Mouse (Mus musculus): ENCODE measurements around the gene Haspin. TPM values are rescaled to one million over a fixed set of nuclear protein-coding genes. Genes with fewer than 3 reads are reported as not detected.
"Not testable (repeated sequence)": the region's sequence is repeated elsewhere in the genome, so short reads cannot be mapped to it uniquely, and the experiment has no call there.

The Haspin gene
- polyA plus RNA-seq, 1 experiment from 2014 or later, result 5.3 TPM

DNA sequence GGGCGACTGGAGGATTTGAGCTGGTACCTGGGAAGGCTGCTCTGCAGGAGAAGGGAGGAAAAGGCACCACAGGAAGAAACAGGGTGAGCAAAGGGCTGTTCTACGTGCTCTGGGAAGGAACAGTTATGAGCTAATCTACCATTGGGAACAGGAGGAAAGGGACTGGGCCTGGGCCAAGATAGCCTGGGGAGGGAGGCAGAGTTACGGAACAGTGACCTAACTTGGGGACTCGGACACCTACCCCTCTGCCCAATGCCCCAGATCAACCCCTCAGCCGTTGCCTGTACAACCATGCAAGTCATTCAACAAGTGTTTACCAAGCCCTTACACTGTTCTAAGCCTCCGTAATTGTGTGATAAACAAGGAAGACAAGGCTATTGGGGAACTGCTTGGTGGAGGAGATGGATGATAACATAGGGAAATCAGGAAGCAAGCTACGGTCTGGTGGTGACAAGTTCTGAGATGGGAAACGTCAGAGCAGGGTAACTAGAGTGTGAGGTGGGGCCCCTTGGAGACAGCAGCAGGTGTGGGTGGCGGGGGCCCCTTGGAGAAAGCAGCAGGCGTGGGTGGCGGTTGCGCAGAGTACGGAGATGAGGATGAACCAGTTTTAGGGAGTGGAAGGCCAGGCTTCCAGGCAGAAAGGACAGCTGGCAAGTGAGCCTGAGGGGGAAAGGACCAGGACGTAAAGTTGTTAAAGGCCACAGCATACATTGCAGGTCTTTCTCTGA is 29.0 kb downstream of the Haspin start:
- no peaks in the 10 kb centered on the region for H3K9me3 ChIP-seq (ENCODE audit: low read length)
- TF ChIP-seq EP300 (IDR thresholded peaks at IDR 0.05; ENCODE audit: low read depth), result no peak
- no peak for TF ChIP-seq CTCF (IDR thresholded peaks at IDR 0.05; ENCODE audit: low read depth)
- H3K27ac ChIP-seq (ENCODE audit: low read depth), result peak overlapping the region; percentile 48; the same call in 1 of the 2 replicates
- peaks cover 6% of the 10 kb centered on the region; the same call in 1 of the 2 replicates for H3K4me1 ChIP-seq (ENCODE audit: insufficient read depth)
- H3K4me2 ChIP-seq (ENCODE audit: low read depth, low read length), result no peak overlapping the region
- H3K36me3 ChIP-seq (replicated peaks; ENCODE audit: insufficient read depth, low read length), result no peaks in the 10 kb centered on the region
- 59% methylated on average over 14 of the region's 14 CpGs for WGBS (ENCODE audit: insufficient replicate concordance)
- no peaks in the 10 kb centered on the region for H3K27me3 ChIP-seq (ENCODE audit: insufficient read depth, low read length)
- H3K9ac ChIP-seq (replicated peaks), result no peak overlapping the region
- ATAC-seq (no peak), DNase-seq (no peak)
- no peak overlapping the region for H3K4me3 ChIP-seq (ENCODE audit: low read depth, low read length)

DNA sequence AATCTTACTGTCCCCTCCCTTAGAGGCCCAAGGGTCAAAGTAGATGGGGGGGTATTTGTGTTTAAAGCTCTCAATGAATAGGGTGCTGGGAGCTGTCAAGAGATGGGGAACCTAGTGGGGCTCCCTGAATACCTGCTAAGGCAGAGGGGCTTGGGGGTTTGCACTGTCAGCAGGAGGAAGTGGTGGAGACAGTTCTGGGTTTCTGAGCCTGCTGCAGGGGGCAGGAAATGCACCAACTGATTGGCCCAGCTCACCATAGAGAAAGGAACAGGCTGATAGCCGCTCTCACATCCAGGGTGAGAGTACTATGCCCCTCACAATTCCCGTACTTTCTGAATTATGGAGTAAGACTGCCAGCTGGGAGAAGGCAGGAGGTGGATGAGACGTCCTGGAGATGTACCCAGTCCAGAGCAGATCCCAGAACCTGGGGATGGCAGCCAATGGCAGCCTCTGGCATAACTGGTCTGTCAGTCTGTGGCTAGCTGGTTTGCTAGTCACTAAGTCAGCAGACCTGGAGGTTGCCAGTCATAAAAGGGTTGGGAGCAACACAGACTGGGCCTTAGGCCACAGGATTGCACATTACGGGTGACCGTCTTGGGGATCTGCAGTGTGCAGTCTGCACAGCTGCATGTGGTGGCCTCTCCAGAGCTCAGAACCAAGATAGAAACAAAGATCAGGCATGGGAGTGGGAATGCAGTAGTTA is 29.7 kb downstream of the Haspin start:
- no peak overlapping the region for H3K4me2 ChIP-seq (ENCODE audit: low read depth, low read length)
- H3K27me3 ChIP-seq (ENCODE audit: insufficient read depth, low read length), result no peaks in the 10 kb centered on the region
- no peaks in the 10 kb centered on the region for H3K36me3 ChIP-seq (replicated peaks; ENCODE audit: insufficient read depth, low read length)
- TF ChIP-seq CTCF (IDR thresholded peaks at IDR 0.05; ENCODE audit: low read depth) (no peak), EP300 (IDR thresholded peaks at IDR 0.05; ENCODE audit: low read depth) (no peak)
- H3K4me1 ChIP-seq (ENCODE audit: insufficient read depth), result peaks cover 6% of the 10 kb centered on the region; the same call in 1 of the 2 replicates
- 31% methylated on average over 5 of the region's 5 CpGs for WGBS (ENCODE audit: insufficient replicate concordance)
- H3K27ac ChIP-seq (ENCODE audit: low read depth), result 0 out of 2 replicates have a peak overlapping the region, but pooled peaks have one; percentile 26
- DNase-seq (no peak), ATAC-seq (no peak; the same call in 1 of the 2 replicates)
- no peak overlapping the region for H3K4me3 ChIP-seq (ENCODE audit: low read depth, low read length)
- no peak overlapping the region for H3K9ac ChIP-seq (replicated peaks)
- H3K9me3 ChIP-seq (ENCODE audit: low read length), result no peaks in the 10 kb centered on the region

DNA sequence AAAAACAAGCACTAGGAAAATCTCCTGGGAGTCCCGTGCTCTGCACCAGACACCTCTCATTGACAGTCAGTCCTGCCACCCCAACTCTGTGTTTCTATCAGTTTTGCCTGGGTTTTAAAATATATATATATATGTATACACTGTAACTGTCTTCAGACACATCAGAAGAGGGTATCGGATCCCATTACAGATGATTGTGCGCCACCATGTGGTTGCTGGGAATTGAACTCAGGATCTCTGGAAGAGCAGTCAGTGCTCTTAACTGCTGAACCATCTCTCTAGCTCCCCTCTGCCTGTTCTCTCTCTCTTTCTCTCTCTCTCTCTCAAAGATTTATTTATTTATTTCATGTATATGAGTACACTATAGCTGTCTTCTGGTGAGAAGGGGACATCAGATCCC is 30.7 kb downstream of the Haspin start:
- not testable (repeated sequence) for DNase-seq; H3K4me2 ChIP-seq (ENCODE audit: low read depth, low read length); H3K27me3 ChIP-seq (ENCODE audit: insufficient read depth, low read length); H3K9ac ChIP-seq (replicated peaks); H3K36me3 ChIP-seq (replicated peaks; ENCODE audit: insufficient read depth, low read length); H3K9me3 ChIP-seq (ENCODE audit: low read length); ATAC-seq; H3K4me3 ChIP-seq (ENCODE audit: low read depth, low read length); H3K27ac ChIP-seq (ENCODE audit: low read depth); H3K4me1 ChIP-seq (ENCODE audit: insufficient read depth)
- peak; percentile 63 for TF ChIP-seq CTCF (IDR thresholded peaks at IDR 0.05; ENCODE audit: low read depth)
- 34% methylated on average over 3 of the region's 3 CpGs for WGBS (ENCODE audit: insufficient replicate concordance)

DNA sequence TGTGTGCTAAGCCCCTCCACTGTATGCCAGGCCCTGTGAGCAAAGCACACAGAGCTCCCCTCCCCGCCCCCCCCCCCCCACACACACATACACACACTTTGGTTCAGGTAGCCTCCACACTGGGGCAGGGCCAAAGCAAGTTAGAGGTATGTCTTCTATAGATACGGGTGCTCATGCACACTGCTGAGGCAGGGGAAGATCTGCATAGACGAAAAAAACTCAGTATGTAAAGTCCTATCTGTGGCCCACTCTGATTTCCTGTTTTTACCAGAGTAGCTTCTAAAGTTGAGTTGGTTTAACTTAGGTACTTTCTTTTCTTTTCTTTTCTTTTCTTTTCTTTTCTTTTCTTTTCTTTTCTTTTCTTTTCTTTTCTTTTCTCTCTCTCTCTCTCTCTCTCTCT is 32.8 kb downstream of the Haspin start:
- no peaks in the 10 kb centered on the region for H3K36me3 ChIP-seq (replicated peaks; ENCODE audit: insufficient read depth, low read length)
- no peaks in the 10 kb centered on the region for H3K27me3 ChIP-seq (ENCODE audit: insufficient read depth, low read length)
- H3K9ac ChIP-seq (replicated peaks), result no peak overlapping the region
- ATAC-seq (no peak), DNase-seq (no peak)
- peaks cover 6% of the 10 kb centered on the region; the same call in 1 of the 2 replicates for H3K4me1 ChIP-seq (ENCODE audit: insufficient read depth)
- 41% methylated on average over 3 of the region's 3 CpGs for WGBS (ENCODE audit: insufficient replicate concordance)
- no peak overlapping the region for H3K27ac ChIP-seq (ENCODE audit: low read depth)
- TF ChIP-seq EP300 (IDR thresholded peaks at IDR 0.05; ENCODE audit: low read depth) (no peak), CTCF (IDR thresholded peaks at IDR 0.05; ENCODE audit: low read depth) (no peak)
- no peak overlapping the region for H3K4me3 ChIP-seq (ENCODE audit: low read depth, low read length)
- no peaks in the 10 kb centered on the region for H3K9me3 ChIP-seq (ENCODE audit: low read length)
- no peak overlapping the region for H3K4me2 ChIP-seq (ENCODE audit: low read depth, low read length)

DNA sequence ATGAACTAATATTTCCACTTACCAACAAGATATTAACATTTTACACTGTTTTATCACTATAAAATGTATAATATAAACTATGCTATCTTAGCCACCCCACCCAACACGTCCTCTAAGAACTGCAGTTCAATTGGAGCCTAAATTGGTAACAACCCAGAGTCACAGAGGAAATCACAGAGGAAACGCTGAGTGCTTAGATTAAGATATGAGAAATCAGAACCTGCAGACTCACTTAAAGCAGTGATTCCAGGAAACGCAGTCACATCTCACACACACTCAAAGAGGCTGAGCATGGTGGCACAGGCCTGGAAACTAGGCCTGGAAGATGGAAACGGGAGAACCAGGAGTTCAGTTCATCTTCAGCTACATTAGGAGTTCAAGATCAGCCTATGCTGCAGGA is 36.8 kb downstream of the Haspin start:
- no peaks in the 10 kb centered on the region for H3K9me3 ChIP-seq (ENCODE audit: low read length)
- ATAC-seq (no peak), DNase-seq (no peak)
- H3K4me2 ChIP-seq (ENCODE audit: low read depth, low read length), result no peak overlapping the region
- no peak overlapping the region for H3K27ac ChIP-seq (ENCODE audit: low read depth)
- H3K36me3 ChIP-seq (replicated peaks; ENCODE audit: insufficient read depth, low read length), result no peaks in the 10 kb centered on the region
- TF ChIP-seq CTCF (IDR thresholded peaks at IDR 0.05; ENCODE audit: low read depth), result no peak
- TF ChIP-seq EP300 (IDR thresholded peaks at IDR 0.05; ENCODE audit: low read depth), result no peak
- H3K9ac ChIP-seq (replicated peaks), result no peak overlapping the region
- H3K4me3 ChIP-seq (ENCODE audit: low read depth, low read length), result no peak overlapping the region
- no peaks in the 10 kb centered on the region for H3K4me1 ChIP-seq (ENCODE audit: insufficient read depth)
- H3K27me3 ChIP-seq (ENCODE audit: insufficient read depth, low read length), result no peaks in the 10 kb centered on the region
- 52% methylated on average over 4 of the region's 4 CpGs for WGBS (ENCODE audit: insufficient replicate concordance)

DNA sequence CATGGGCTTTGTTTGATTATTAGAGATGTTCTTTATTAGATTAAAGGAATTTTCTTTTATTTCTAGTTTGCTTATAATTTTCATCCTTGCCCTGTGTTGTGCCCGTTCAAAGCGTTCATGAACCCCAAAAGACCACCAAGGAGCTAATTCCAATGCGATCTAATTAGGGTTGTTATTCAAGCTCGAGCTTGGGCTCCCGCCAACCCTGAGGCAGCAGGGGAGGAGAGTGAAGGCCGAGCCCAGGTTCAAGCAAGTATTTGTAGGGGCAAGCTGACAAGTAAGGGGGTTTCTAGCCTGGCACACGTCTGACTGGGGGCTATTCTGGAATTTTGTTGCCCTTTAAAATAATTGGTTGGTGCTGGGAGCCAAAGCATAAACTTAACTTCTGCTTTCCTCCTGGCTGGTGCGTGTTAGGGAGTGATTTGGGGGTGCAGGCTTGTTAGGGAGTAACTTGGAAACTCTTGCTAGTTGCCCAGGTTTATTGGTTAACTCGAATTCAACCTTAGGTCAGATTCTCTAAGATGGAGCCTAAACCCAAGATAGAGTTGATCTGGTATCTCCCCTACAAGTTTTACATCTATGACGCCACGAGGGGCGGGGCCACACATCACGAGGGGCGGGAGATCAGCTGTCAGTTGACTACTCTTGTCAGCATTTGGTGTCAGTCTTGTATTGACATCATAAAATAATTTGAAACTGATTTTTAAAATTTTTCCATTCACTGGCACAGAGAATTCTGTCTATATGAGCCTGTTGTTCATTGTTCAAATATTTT is 37.9 kb downstream of the Haspin start:
- no peaks in the 10 kb centered on the region for H3K9me3 ChIP-seq (ENCODE audit: low read length)
- WGBS (ENCODE audit: insufficient replicate concordance), result 72% methylated on average over 14 of the region's 14 CpGs
- TF ChIP-seq EP300 (IDR thresholded peaks at IDR 0.05; ENCODE audit: low read depth) (no peak), CTCF (IDR thresholded peaks at IDR 0.05; ENCODE audit: low read depth) (no peak)

More for the DNA sequence above, 37.9 kb downstream of the Haspin start:
- H3K4me3 ChIP-seq (ENCODE audit: low read depth, low read length), result no peak overlapping the region
- H3K27ac ChIP-seq (ENCODE audit: low read depth), result no peak overlapping the region
- no peaks in the 10 kb centered on the region for H3K27me3 ChIP-seq (ENCODE audit: insufficient read depth, low read length)
- no peak overlapping the region for H3K9ac ChIP-seq (replicated peaks)
- H3K36me3 ChIP-seq (replicated peaks; ENCODE audit: insufficient read depth, low read length), result no peaks in the 10 kb centered on the region
- DNase-seq (no peak), ATAC-seq (no peak)
- no peak overlapping the region for H3K4me2 ChIP-seq (ENCODE audit: low read depth, low read length)
- no peaks in the 10 kb centered on the region for H3K4me1 ChIP-seq (ENCODE audit: insufficient read depth)

Measured in liver, postnatal 0 days (tissue).